Mouse (Mus musculus): ENCODE results near the gene Syne4.

Gene Syne4

DNA sequence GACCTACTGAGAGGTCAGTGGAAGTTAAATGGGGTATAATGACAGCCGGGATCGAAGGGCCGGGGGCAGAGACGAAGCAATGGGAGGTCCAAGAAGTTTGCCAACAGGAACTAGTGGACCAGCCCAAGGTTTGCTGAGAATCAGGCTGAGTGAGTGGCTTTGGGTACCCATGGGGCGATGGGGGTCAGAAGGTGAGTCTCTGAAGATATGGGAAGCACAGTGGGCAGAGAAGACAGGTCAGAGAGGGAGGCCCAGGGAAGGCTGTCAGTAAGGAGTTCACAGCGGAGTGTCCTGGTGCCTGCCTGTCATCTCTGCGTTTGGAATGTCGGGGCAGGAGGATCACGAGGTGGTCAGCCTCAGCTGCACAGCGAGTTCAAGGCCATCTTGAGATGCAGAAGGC lies 13.8 kb downstream of the Syne4 start:
- DNase-seq (ENCODE audit: low spot score in 2 of 2) = no peak

DNA sequence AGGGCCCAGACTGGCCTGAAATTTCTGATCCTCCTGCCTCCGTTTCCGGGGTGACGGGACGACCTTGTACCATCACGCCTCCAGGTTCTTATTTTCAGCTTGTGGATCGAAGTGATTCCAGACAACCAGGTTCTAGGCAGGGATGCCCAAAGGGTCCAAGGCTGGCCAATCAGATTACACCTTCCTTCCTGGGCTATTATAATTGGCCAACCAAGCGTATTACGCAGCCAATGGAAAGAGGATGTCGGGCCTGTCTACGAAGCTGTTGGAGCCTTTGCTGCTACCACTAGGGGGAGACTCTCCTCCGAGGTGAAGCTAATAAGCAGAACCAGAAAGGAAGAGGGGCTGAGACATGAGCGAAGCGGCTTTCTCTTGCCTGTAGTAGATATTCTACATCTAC lies 17.3 kb downstream of the Syne4 start:
- DNase-seq (ENCODE audit: low spot score in 2 of 2) = peak; percentile 85 to 91

DNA sequence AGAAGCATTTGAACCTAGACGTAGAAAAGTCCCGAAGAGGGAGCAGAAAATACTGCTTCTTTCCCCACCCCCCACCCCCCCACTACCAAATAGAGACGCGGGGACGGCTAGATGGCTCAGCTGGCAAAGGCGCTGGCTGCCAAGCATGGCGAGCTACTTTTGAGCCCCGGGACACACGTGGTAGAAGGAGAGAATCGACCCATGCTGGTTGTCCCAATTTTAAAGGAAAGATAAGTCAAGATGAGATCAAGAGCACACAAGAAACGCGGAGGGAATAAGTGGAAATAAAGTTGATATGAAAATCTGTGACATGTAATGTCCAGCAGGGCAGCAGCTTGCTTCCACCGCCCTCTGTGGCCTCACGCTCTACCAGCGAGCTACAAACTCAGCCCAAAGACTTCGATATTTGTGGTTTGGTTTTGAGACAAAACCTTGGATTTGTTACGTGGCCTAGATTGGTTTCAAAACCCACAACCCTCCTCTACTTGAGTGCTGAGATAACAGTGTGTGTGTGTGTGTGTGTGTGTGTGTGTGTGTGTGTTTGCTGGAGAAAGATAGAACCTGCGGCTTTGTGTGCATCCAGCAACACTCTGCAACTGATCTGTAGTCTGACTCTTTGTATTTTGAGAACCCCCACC lies 18.1 kb downstream of the Syne4 start:
- DNase-seq (ENCODE audit: low spot score in 2 of 2) = no peak

DNA sequence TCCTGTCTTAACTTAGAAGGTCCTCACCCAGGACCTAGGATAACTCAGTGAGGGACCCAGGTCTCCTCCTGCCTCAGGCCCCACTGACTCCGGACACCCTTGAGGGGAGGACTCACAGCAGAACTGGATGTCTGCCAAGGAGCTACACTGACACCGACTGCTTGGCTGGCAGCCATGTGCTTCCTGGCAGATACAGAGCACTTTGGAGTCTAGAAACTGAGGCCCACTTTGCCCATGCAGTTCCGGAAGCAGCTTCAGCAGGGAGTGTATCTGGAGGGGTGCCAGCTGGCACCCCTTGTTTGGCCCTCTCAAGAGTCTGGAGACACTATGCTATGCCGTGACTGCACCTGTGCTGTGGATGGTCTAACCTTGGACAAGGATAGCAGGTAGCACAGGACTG lies 18.8 kb downstream of the Syne4 start:
- DNase-seq (ENCODE audit: low spot score in 2 of 2) = peak; percentile 77 to 79

DNA sequence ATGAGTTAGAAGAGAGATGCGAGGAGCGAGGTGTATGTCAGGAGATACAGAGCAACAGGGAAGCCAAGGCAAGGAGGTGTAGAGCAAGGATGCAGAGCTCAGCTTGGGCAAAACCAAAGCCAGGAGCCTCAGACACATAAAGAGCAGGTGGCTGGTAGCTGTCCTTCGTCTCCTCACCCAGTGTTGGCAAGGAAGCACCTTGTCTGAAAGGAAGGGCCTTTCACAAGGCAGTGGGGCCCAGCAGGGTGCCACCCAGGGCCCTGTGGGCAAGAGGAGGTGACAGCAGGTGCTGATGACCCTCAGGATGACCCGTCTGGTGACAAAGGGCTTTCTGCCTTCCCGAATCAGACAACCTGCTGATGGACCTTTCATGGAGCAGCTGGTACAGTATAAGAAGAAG lies 20.0 kb downstream of the Syne4 start:
- no peak for DNase-seq (ENCODE audit: low spot score in 2 of 2)

DNA sequence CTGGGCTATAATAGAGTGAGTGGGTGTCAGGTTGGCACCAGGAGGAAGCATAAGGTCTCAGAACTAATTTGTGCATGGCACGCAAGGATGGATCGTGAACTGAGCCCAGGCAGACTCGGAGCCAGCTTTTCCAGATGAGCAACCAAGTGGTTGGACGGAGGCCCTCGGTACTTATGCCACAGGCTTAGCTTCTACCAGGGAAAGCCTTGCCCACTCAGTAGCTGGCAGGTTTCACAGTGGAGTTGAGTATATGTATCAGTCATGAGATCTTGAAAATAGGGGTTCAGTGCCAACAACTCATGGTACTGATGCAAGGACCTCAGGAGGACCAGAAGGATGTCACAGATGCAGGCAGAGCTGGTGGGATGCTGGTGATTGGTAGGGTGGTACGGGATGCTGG lies 21.1 kb downstream of the Syne4 start:
- no peak for DNase-seq (ENCODE audit: low spot score in 2 of 2)

DNA sequence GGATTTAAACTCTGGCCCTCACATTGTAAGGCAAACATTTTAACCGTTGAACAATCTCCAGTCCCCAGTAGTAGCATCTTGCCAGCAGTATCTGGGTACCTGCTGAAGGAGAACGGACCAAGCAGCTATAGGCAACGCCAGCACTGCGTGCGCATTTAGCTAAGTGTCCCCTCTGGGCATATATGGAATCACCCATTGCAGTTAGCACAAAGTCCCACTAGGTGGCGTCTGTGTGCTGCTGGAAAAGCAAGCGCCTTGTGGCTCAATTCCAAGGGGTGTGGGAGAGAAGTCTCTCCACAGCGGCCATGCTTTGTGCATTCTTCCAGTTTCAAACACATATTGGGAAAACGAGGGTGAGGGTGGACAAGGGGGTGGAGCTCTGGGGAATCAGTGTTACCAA lies 21.8 kb downstream of the Syne4 start:
- peak; percentile 73 to 87 for DNase-seq (ENCODE audit: low spot score in 2 of 2)

DNA sequence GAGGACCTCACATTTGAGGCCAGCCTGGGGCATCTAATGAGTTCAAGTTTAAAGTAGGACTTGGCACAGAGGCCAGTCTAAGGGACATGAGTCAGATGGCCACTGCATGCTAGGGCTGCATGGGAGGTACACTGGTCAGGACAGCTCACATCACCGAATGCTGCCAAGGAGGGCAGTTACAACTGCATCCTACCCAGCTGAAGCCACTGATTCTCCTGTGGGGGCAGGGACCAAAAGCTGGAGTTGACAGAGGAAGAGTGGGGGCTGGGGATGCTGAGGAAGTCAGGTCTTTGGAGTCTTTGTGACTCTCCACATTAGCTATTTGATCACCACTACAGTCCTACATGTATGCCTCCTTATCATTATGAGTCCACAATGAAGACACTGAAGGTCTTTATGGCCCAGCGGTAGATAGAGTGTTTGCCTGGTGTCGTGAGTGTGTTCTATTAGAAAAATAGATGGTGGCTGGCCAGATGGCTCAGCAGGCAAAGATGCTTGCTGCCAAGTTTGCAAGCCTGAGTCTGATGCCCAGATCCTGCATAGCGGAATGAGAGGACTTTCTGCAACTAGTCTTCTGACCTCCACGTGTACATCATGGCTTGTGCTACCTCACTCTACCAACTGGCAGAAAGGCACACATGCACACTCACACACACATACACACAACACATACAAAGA lies 25.0 kb downstream of the Syne4 start:
- DNase-seq (ENCODE audit: low spot score in 2 of 2) = no peak

DNA sequence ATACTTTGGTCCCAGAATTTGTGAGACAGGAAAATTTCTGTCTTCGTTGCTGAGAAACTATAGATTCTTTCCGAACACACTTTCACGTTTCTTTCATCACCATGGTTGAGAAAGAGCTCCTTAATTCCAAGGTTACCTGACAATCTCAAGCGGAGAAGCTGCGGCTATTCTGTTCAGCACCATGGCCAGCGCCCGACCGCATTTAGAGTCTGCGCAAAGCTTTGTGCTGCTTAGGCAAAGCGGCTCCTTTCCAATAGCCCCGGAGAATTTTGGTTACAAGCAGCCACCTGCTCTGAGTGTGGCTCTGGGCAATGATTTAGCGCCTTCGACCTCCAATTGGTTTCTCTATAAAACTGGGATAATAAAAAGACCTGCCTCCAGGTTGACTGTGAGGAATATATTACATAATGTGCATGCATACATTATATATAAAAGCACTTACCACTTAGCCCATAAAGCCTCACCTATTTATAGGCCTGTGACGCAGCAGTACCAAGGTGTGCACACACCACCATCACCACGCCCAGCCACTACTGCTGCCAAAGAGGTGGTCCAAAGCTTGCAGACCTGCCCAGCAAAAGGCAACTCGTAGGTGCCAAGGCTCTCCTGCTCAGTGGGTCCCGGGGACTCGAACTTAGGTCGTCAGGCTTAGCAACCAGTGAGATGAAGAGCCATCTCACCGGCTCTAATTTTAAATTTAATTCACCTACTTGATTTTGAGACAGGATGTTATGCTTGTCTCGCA lies 32.2 kb downstream of the Syne4 start:
- DNase-seq (ENCODE audit: low spot score in 2 of 2) = no peak

DNA sequence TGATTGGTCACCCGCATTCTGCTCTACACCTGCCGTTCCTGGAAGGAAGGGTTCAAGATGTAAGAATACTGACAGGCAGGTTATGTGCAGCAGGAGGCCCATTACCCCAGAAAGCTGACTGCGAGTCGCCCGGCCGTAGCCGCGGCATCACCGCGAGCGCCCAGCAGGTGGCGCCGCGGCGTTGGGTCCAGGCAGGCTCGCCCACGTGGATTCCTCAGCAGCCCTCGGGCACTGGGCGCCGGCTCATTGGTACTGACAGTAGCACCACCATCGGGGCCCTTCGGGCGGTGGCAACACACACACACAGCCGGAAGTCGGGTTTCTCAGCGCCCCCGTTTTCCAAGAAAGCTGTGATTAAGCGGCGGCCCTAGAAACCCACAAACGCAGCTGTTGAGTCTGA lies 33.2 kb downstream of the Syne4 start:
- peak; percentile 72 to 73 for DNase-seq (ENCODE audit: low spot score in 2 of 2)

DNA sequence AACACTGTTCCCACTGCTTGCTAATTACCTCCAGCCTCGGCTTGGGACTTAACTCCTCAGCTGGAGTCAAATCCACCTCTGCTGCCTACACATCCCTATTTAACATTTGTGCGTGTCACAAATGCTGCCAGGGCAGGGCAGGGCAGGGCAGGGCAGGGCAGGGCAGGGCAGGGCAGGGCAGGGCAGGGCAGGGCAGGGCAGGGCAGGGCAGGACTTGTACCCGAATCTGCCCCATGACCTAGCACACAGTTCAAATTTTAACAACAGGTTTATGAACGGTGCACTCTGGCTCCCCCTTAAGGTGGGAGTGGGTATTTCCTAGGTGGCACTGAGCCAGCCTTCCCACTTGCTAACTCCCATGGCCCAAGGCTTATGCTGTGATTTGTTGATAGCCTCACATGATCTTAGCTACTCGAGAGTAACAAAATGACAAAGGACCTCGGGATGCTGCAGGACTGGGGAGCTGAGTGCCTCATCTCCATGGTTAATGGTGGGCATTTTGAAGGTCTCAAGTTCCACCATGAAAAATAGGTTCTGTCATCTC lies 38.7 kb downstream of the Syne4 start:
- DNase-seq (ENCODE audit: low spot score in 2 of 2) = no peak

DNA sequence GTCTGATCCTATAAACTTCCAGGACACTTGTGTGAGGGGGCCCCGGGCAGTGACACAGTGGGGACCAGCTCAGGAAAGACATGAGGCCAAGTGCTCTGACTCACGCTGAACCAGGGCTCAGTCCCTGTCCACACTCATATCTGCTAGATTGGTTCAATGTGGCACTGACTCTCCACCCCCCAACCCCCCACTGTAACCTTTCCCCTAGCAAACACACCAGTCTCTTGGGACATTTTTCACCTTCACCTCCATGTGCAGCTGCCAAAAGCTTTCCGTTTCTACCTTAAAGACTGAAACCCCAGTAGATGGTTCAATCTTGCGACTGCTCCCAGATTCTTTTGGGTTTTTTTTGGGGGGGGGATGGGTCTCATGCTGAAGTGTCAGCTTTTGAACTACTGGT lies 39.5 kb downstream of the Syne4 start:
- DNase-seq (ENCODE audit: low spot score in 2 of 2) = no peak

DNA sequence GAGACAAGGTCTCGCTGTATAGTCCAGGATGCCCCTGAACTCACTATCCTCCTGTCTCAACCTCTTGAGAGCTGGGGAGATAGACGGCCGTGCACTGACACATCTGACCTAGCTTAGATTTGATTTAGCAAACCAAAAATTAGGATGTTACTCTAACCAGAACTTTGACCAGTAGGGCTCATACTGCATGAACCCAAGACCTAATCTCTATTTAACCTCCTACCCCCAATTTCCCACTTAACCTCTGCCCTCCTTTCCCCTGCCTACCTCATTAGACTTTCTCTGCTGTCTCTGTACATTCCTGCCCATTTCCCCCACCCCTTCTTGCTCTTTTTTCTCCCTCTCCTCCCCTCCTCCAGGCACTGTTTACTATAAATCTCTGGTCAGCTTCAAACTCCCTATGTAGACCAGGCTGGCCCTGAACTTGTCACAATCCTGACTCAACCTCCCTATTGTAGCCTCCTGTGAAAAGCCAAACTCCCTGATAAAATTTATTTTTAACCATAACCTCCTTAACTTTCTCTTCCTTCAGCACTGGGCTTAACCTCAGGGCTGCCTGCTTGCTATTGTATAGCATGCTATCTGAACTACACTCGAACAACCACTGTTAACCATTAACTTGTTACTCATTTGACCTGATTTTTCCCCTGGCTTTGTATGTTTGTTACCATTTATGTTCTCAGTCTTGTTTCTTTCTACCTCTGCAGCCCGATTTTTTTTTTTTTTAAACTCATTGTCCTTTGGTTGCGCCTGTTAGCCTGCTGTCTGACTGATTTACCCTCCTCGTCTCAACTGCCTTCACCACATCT lies 44.0 kb downstream of the Syne4 start:
- DNase-seq (ENCODE audit: low spot score in 2 of 2) = no peak

DNA sequence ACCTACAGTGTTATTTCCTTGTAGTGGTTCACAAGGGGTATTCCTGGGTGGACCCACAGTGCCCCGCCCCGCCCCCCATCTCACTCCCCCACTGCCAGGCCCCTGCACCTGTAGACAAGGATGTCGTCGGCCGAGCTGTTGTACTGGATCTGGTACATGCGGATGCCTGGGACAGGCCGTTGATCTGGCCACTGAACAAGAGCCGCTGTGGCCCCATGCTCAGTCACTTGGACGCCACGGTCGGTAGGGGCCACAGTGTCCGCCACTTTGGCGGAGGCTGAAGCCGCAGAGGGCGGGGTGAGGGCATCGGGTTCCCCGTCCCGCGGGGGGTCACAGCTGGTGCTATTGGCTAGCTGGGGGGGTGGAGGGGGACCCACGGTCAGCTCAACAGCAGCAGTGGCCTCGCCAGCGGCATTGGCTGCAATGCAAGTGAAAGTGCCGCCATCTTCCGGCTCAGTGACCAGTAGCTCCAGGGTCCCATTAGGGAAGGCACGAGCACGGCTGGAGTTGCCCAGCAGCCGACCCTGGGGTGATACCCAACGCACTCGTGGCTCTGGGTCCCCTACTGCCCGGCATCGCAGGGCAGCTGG lies 44.8 kb downstream of the Syne4 start:
- DNase-seq (ENCODE audit: low spot score in 2 of 2) = no peak

DNA sequence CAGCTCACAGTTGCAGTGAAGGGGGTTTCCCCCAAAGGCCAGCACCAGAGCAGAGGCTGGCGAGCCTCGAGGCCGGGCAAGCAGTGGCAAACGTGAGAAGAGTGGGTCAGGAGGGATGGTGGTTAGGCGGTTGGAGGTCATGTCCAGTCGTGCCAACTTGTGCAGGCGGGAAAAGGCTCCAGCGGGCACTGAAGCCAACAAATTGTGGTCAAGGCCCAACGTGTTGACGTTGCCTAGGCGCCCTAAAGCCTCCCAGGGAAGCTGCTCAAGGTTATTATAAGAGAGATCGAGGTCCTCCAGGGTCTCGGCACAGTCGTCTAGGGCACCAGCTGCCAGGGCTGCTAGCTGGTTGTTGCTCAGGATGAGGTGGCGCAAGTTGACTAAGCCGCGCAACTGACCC lies 45.4 kb downstream of the Syne4 start:
- DNase-seq (ENCODE audit: low spot score in 2 of 2) = no peak

DNA sequence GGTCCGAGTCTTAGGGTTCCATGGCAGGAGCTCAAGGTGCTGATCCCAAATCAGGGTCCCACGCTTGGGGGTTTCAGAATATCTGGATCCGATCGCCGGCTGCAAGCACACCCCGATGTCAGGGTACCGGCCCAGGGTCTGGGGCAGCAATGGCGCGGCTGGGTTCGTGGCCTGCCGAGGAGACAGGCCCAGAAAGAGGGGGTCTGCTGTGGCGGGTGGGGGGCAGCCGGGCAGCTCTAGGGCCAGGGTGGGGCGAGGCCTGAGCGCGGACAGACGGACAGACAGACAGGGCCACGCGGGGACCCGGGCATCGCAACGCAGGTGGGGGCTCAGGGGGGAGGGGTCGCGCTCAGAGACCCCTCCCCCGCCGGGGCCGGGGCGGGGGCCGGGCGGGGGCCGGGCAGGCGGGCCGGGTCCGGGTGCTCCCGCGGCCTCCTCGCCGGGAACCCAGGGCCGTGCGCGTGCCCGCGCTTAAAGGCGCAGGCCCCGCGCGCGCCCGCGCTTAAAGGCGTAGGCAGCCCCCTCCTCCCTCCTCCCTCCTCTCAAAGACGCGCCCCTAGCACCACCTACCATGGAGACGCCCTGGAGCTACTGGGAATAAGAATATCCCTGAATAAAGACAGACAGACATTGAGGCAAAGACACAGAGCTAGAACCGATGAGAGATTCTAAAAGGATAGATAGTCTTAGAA lies 48.2 kb downstream of the Syne4 start, which contains the start of gene Lrfn3:
Gene Lrfn3 (minus strand): TSS at position 121 of the 692 bp plus-strand sequence.
- DNase-seq (ENCODE audit: low spot score in 2 of 2) = peak in 1 of 2 experiments; percentile 62

DNA sequence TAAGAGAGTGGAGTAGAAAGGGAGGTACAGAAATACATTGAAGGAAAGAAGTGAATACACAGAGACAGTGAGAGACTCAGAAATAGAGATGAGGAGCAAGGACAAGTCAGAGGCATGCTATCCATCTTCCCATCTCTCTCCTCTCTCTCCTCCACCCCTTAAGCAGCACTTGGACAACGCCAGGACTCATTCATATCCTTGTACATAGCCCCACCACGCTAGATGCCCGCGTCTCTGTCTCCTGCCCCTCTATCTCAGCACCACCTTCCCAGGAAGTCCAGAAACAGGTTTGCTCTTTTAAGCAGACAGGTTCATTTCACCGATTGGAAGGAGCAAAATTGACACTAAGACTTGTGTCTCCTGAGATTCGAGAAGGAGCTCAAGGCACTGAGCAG lies 48.7 kb downstream of the Syne4 start:
- DNase-seq (ENCODE audit: low spot score in 2 of 2) = no peak

DNA sequence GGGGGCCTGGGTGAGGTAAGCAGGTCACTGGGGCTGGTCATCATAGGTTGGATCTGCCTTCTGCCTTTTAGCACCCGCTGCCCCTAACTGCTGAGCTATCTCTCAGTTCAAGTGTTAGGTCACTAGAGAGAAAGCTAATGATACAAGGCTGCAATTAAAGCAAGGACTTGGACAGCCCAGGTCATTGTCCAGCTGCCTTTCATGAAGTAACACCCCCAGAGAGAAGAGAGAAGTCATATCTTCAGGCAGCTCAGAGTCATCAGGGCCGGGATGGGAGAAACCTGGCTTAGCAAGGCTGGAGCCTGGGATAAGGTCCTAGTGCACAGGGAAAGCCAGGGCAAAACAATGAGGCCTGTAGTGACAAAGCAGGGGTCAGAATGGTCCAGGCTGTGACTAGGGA lies 52.9 kb downstream of the Syne4 start:
- DNase-seq (ENCODE audit: low spot score in 2 of 2) = no peak

Data from frontal cortex, postnatal 10 days (tissue).